Mouse (Mus musculus) megakaryocyte, adult 5-6 weeks (primary cell): ENCODE results near the gene Cntln. TPM values are rescaled to one million over a fixed set of nuclear protein-coding genes. Genes with fewer than 3 reads are reported as not detected.

Source experiments
- ATAC-seq: 2 replicates; pipeline ENCODE4 v1.8.0; 2016; ENCODE audit warnings: mild to moderate bottlenecking, inconsistent platforms; ENCODE audit not compliant: poor library complexity, severe bottlenecking
- total RNA-seq, 2 experiments: library from RNA; stranded (forward) in 1 of 2; stranded (reverse) in 1 of 2; fragments of 153-499, 151-499 nt in 1 of 2; fragments of 221-1000, 200-1000 nt in 1 of 2; gene quantifications; 2 replicates each; pipeline versions ENCODE4 v1.2.3 to v1.2.4; 2015 to 2017

Cntln gene
- total RNA-seq, 2 experiments from 2014 or later: 13.8 to 22.7 TPM

GRCm38 (mm10) chr4:85049933-85050553 lies 165.9 kb downstream of the Cntln start:
- no peak for ATAC-seq

GRCm38 (mm10) chr4:85054616-85055015 lies 170.5 kb downstream of the Cntln start:
- no peak for ATAC-seq

- ATAC-seq: no peak
Measured at GRCm38 (mm10) chr4:85059598-85059997, 175.5 kb downstream of the Cntln start.

DNA sequence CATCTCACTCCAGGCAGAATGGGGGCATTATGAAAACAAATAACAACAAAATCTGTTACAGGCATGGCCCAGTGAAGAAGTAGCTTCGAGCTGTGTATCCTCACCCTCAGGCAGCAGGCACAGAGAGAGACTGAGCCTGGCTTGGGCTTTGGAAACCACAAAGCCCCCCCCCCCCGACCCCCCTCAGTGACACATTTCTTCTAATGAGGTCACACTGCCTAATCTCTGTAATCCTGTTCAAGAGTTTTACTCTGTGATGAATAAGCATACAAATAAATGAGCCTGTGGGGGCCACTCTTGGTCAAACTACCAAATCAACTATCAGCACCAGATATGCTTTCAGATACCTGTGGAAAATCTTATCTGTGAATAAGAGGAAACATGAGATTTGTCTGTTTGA lies 177.6 kb downstream of the Cntln start:
- no peak for ATAC-seq

GRCm38 (mm10) chr4:85096033-85096432 lies 211.9 kb downstream of the Cntln start:
- ATAC-seq: no peak

DNA sequence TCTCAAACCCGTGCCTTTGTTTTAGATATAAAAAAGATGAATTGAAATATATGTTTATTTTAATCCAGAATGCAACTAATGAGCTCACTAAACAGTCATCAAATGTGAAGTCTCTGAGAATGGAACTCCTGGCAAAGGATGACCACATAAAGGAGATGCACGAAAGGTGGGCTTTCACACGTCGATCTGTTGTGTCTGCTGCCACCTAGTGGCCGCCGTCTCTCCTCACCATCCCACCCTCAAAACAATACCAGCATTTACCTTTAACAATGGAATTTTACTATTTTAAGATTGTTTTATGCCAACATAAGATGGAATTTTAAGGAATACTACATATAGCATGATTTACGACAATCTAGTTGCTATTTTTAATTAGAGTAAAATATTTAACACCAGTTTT lies 212.6 kb downstream of the Cntln start:
- ATAC-seq: peak; percentile 77

DNA sequence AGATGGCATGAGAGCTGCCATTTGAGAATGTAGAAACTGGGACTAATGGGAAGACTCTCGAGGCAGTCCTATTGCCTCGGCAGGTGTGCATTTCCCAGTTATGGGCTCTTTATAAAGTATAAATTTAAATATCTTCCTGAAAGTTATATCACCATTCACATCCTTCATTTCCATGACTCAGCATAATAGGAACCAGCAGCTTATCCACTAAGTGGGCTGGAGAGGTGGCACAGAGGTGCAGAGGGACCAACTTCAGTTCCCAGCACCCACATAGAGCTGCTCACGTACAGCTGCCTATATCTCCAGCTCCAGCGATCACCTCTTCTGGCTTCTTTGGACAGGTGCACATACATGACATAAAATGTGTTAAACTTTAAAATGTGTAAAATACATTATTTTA lies 218.1 kb downstream of the Cntln start:
- no peak for ATAC-seq

DNA sequence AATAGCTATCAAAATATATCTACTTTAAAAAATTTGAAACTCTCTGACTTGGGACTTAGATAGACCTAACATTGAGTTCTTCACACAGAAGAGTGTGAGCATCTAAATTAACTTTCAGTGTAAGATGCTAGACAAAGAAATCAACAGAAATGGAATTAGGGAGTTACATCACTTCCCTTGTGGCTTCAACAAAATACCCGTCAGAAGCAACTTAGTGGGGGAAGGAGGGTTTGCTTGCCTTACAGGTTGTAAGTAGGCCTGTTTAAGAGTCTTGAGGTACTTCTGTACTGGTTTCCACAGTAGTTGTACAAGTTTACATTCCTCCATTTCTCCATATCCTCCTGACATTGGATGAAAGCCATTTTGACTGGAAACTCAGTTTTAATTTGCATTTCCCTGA lies 222.3 kb downstream of the Cntln start:
- no peak for ATAC-seq

- peak; percentile 35; the same call in 1 of the 2 replicates for ATAC-seq
Measured at GRCm38 (mm10) chr4:85106961-85107360, 222.9 kb downstream of the Cntln start.

GRCm38 (mm10) chr4:85120271-85120670 lies 236.2 kb downstream of the Cntln start:
- no peak for ATAC-seq

DNA sequence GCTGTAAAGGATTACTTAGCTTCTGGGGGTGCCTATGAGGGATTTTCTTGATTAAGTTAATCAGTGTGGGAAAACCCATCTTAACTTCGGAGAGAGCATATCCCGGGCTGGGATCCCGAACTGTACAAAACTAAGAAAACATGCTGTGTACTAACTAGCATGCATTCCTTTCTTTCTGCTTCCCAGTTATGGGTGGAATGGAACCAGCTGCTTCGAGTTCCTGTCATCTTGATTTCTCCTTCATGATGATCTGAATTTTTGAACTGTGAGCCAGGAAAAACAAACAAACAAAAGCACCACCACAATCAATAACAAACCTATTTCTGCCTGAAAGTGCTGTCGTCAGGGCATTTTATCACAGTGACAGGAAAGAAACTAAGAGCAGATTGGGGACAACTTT lies 265.6 kb downstream of the Cntln start:
- ATAC-seq: no peak

GRCm38 (mm10) chr4:85151881-85152280 lies 267.8 kb downstream of the Cntln start:
- ATAC-seq: no peak

DNA sequence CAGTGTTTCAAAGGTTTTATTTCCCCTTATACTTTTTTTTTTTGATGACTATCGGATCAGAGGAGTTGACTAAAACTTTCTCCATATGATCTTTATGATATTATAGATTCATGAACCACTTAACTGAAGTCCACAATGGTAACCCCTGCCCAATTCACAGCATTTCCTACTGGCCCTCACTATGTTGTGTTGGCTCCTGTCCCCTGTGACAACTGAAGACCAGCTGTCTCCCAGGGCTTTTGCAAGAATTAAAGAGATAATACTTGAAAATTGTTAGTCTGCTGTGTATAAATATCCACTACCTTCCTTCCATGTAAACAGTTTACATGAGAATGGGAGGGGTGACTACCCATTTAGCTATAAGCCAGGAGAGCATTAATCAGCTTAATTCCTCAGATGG lies 270.3 kb downstream of the Cntln start:
- ATAC-seq: no peak

- no peak for ATAC-seq
Measured at GRCm38 (mm10) chr4:85161156-85161555, 277.0 kb downstream of the Cntln start.

- no peak for ATAC-seq
Measured at GRCm38 (mm10) chr4:85162468-85163312, 278.6 kb downstream of the Cntln start.

DNA sequence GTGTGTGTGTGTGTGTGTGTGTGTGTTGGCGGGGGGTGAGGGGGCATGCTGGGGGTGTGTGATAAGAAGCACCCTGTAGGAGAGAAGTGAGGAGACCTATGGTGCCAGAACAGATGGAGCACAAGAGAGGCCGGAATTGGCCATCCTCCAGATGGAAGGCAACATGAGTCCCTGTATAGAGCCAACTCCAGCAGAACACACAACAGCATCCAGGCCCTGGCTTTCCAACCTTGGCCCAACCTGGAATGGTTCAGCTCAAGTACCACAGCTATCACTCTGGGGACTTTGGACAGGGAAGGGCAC lies 279.2 kb downstream of the Cntln start:
- no peak for ATAC-seq

DNA sequence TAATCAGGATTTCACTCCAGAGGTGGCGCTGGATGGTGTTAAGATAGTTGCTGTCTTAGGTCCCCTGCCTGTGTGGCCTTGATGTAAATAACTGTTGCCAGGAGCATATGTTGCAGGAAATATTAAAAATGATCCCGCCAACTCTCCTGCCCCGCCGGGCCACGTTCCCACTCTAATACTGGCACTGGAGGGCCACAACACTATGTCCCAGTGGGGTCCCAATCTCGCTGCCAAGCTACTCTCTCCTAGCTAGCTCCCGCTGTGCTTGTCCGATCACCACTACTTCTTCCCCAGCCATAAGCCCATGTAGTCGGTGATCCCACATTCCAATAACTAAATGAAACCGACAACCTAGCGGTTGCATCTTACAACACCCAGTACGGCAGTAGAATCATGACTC lies 283.9 kb downstream of the Cntln start:
- no peak for ATAC-seq

- no peak for ATAC-seq
Measured at GRCm38 (mm10) chr4:85175466-85175865, 291.4 kb downstream of the Cntln start.

- ATAC-seq: no peak
Measured at GRCm38 (mm10) chr4:85178394-85179051, 294.4 kb downstream of the Cntln start.
